Mouse (Mus musculus): ENCODE measurements around the gene 5730596B20Rik. TPM values are rescaled to one million over a fixed set of nuclear protein-coding genes. Genes with fewer than 3 reads are reported as not detected.

5730596B20Rik gene
- polyA plus RNA-seq, 1 experiment from 2014 or later = 0.99 TPM

GRCm38 (mm10) chr6:52224895-52225611 lies 47.8 kb downstream of the 5730596B20Rik start:
- DNase-seq (ENCODE audit: low spot score) (peak; percentile 72), ATAC-seq (ENCODE audit: insufficient number of reproducible peaks, low FRiP score, low TSS enrichment, low read depth) (no peak)
- peak overlapping the region; percentile 87 for H3K4me3 ChIP-seq (ENCODE audit: low read depth, low read length)
- H3K4me2 ChIP-seq (ENCODE audit: low read depth, severe bottlenecking) = peak overlapping the region; percentile 89
- H3K9ac ChIP-seq (ENCODE audit: low read length) = peak overlapping the region; percentile 98
- no peaks in the 10 kb centered on the region for H3K27me3 ChIP-seq (ENCODE audit: control insufficient read depth, insufficient read depth, low read length)
- WGBS = under 1% methylated on average over 36 of the region's 36 CpGs
- peak overlapping the region; percentile 98 for H3K27ac ChIP-seq (replicated peaks; ENCODE audit: low read depth, low read length)
- H3K4me1 ChIP-seq (ENCODE audit: control insufficient read depth, insufficient read depth, low read length) = peaks cover 6% of the 10 kb centered on the region; the same call in 1 of the 2 replicates
- H3K9me3 ChIP-seq (ENCODE audit: control insufficient read depth, low read length) = no peaks in the 10 kb centered on the region
- no peaks in the 10 kb centered on the region; the same call in none of the 2 replicates for H3K36me3 ChIP-seq (ENCODE audit: control insufficient read depth, insufficient read depth, low read length)

GRCm38 (mm10) chr6:52225612-52226568 lies 48.6 kb downstream of the 5730596B20Rik start:
- DNase-seq (ENCODE audit: low spot score) (no peak), ATAC-seq (ENCODE audit: insufficient number of reproducible peaks, low FRiP score, low TSS enrichment, low read depth) (peak; percentile 63)
- Histone ChIP-seq H3K4me3 (ENCODE audit: low read depth, low read length) (peak overlapping the region; percentile 87), H3K4me1 (ENCODE audit: control insufficient read depth, insufficient read depth, low read length) (peaks cover 4% of the 10 kb centered on the region; the same call in 1 of the 2 replicates), H3K9me3 (ENCODE audit: control insufficient read depth, low read length) (no peaks in the 10 kb centered on the region), H3K27me3 (ENCODE audit: control insufficient read depth, insufficient read depth, low read length) (no peaks in the 10 kb centered on the region), H3K27ac (replicated peaks; ENCODE audit: low read depth, low read length) (peak overlapping the region; percentile 98), H3K36me3 (ENCODE audit: control insufficient read depth, insufficient read depth, low read length) (no peaks in the 10 kb centered on the region; the same call in none of the 2 replicates), H3K4me2 (ENCODE audit: low read depth, severe bottlenecking) (peak overlapping the region; percentile 89), H3K9ac (ENCODE audit: low read length) (peak overlapping the region; percentile 98)
- under 1% methylated on average over 65 of the region's 69 CpGs for WGBS

- DNase-seq (ENCODE audit: low spot score) = no peak
- Histone ChIP-seq H3K27ac (replicated peaks; ENCODE audit: low read depth, low read length) (peak overlapping the region; percentile 98), H3K9ac (ENCODE audit: low read length) (peak overlapping the region; percentile 98), H3K27me3 (ENCODE audit: control insufficient read depth, insufficient read depth, low read length) (no peaks in the 10 kb centered on the region), H3K9me3 (ENCODE audit: control insufficient read depth, low read length) (no peaks in the 10 kb centered on the region), H3K36me3 (ENCODE audit: control insufficient read depth, insufficient read depth, low read length) (no peaks in the 10 kb centered on the region; the same call in none of the 2 replicates), H3K4me3 (ENCODE audit: low read depth, low read length) (peak overlapping the region; percentile 87), H3K4me1 (ENCODE audit: control insufficient read depth, insufficient read depth, low read length) (peaks cover 4% of the 10 kb centered on the region; the same call in 1 of the 2 replicates), H3K4me2 (ENCODE audit: low read depth, severe bottlenecking) (peak overlapping the region; percentile 89)
- WGBS = under 1% methylated on average over 26 of the region's 26 CpGs
- ATAC-seq (ENCODE audit: insufficient number of reproducible peaks, low FRiP score, low TSS enrichment, low read depth) = peak; percentile 15
Measured at GRCm38 (mm10) chr6:52226569-52227257, 49.4 kb downstream of the 5730596B20Rik start.

- H3K9me3 ChIP-seq (ENCODE audit: control insufficient read depth, low read length) = no peaks in the 10 kb centered on the region
- peak overlapping the region; percentile 87 for H3K4me3 ChIP-seq (ENCODE audit: low read depth, low read length)
- ATAC-seq (ENCODE audit: insufficient number of reproducible peaks, low FRiP score, low TSS enrichment, low read depth) = no peak
- no peaks in the 10 kb centered on the region; the same call in none of the 2 replicates for H3K36me3 ChIP-seq (ENCODE audit: control insufficient read depth, insufficient read depth, low read length)
- peak overlapping the region; percentile 98 for H3K9ac ChIP-seq (ENCODE audit: low read length)
- under 1% methylated on average over 11 of the region's 11 CpGs for WGBS
- peaks cover 4% of the 10 kb centered on the region; the same call in 1 of the 2 replicates for H3K4me1 ChIP-seq (ENCODE audit: control insufficient read depth, insufficient read depth, low read length)
- DNase-seq (ENCODE audit: low spot score) = peak; percentile 75
- H3K27ac ChIP-seq (replicated peaks; ENCODE audit: low read depth, low read length) = peak overlapping the region; percentile 98
- no peaks in the 10 kb centered on the region for H3K27me3 ChIP-seq (ENCODE audit: control insufficient read depth, insufficient read depth, low read length)
- peak overlapping the region; percentile 89 for H3K4me2 ChIP-seq (ENCODE audit: low read depth, severe bottlenecking)
Measured at GRCm38 (mm10) chr6:52227470-52228222, 50.3 kb downstream of the 5730596B20Rik start.

- DNase-seq (ENCODE audit: low spot score) = peak; percentile 74
Measured at GRCm38 (mm10) chr6:52228475-52229465, 51.5 kb downstream of the 5730596B20Rik start.

GRCm38 (mm10) chr6:52229558-52230416 lies 52.5 kb downstream of the 5730596B20Rik start:
- Histone ChIP-seq H3K4me1 (ENCODE audit: control insufficient read depth, insufficient read depth, low read length) (peaks cover 4% of the 10 kb centered on the region; the same call in 1 of the 2 replicates), H3K9me3 (ENCODE audit: control insufficient read depth, low read length) (no peaks in the 10 kb centered on the region), H3K36me3 (ENCODE audit: control insufficient read depth, insufficient read depth, low read length) (peaks cover 2% of the 10 kb centered on the region), H3K4me3 (ENCODE audit: low read depth, low read length) (peak overlapping the region; percentile 99), H3K9ac (ENCODE audit: low read length) (peak overlapping the region; percentile 100), H3K4me2 (ENCODE audit: low read depth, severe bottlenecking) (peak overlapping the region; percentile 93), H3K27ac (replicated peaks; ENCODE audit: low read depth, low read length) (peak overlapping the region; percentile 99), H3K27me3 (ENCODE audit: control insufficient read depth, insufficient read depth, low read length) (no peaks in the 10 kb centered on the region)
- ATAC-seq (ENCODE audit: insufficient number of reproducible peaks, low FRiP score, low TSS enrichment, low read depth) = no peak
- DNase-seq (ENCODE audit: low spot score) = peak; percentile 74
- WGBS = under 1% methylated on average over 44 of the region's 44 CpGs

More at GRCm38 (mm10) chr6:52228475-52229465, 51.5 kb downstream of the 5730596B20Rik start:
- Histone ChIP-seq H3K9ac (ENCODE audit: low read length) (peak overlapping the region; percentile 100), H3K36me3 (ENCODE audit: control insufficient read depth, insufficient read depth, low read length) (no peaks in the 10 kb centered on the region; the same call in none of the 2 replicates), H3K4me1 (ENCODE audit: control insufficient read depth, insufficient read depth, low read length) (peaks cover 4% of the 10 kb centered on the region; the same call in 1 of the 2 replicates), H3K27me3 (ENCODE audit: control insufficient read depth, insufficient read depth, low read length) (no peaks in the 10 kb centered on the region), H3K27ac (replicated peaks; ENCODE audit: low read depth, low read length) (peak overlapping the region; percentile 99), H3K4me2 (ENCODE audit: low read depth, severe bottlenecking) (peak overlapping the region; percentile 93), H3K9me3 (ENCODE audit: control insufficient read depth, low read length) (no peaks in the 10 kb centered on the region), H3K4me3 (ENCODE audit: low read depth, low read length) (peak overlapping the region; percentile 99)
- under 1% methylated on average over 38 of the region's 38 CpGs for WGBS
- no peak for ATAC-seq (ENCODE audit: insufficient number of reproducible peaks, low FRiP score, low TSS enrichment, low read depth)
